Mouse (Mus musculus) gastrocnemius, postnatal 4 days (tissue): ENCODE measurements at regions not wholly inside any gene's neighbourhood (a gene's known extent, or its start where the extent isn't known, plus 50 kb on each side); places are given as distances from the start of the nearest gene placed in this dataset.
"Not testable (repeated sequence)": the region's sequence is repeated elsewhere in the genome, so short reads cannot be mapped to it uniquely, and the experiment has no call there.

Source experiments
- DNase-seq, 2 experiments: peaks; one replicate each; pipeline ENCODE4 v3.0.0; 2021 to 2022; ENCODE audit warnings: low spot score in 2 of 2, mixed read lengths in 2 of 2

DNA sequence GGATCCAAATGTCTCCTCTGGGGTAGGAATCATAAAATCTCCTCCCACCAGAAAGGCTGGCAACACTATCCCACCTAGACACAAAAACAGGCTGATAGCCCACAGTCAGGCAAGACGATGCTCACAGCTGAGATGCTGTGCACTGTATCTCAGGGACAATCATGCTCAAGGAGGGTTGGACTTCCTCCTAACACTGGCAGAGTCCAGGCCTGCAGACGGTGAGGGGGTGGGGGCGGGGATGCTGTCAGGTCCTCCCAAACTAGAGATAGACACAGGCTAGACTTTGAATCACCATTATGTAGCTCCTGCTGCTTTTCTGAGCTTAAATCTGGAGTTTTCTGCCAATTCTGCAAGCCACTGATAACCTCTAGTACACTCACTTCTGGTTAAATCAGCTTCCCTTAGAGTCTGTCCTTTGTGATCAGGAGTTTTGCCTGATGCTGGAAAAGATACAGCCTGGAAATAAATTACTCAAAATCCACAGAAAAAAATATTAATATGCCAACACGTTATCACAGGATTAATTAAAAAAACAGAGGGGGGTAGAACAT, 445.1 kb upstream of the Smim15 start:
- no peak for DNase-seq

DNA sequence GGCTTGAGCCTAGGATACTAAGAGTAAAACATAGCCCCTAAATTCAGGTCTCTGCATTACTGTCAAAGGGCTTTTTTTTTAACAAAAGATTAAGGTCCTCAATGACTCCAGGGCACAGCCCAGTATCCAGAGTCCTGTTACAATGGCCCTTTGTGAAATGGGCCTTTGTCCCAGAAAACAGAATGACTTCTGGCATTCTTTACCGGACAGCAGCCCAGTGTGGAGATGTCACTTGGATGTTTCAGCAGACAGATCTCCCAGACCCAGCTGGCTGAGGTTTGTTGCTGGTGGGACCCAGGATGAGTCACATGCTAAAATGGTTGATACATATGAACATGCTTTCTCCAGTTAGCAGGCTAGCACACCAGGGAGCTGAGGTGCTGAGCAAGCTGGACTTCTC, 445.9 kb upstream of the Smim15 start:
- no peak for DNase-seq

DNA sequence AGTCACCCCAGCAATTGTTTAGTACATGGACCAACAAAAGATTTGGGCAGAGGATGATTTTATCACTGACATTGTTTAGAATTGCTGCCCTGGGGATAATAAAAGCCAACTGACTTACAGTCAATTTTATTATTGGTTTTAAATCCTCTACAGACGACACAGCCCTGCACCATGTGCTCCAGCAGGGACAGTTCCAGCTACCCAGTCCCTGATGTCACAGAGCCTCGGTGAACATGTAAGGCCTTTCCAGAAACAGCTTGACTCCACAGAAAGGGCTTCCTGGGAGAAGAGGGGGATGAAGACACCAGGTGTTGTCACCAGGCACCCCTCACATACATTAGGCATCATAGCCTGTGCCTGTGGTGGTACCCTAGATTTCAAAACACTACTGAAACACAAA, 447.0 kb upstream of the Smim15 start:
- no peak for DNase-seq

DNA sequence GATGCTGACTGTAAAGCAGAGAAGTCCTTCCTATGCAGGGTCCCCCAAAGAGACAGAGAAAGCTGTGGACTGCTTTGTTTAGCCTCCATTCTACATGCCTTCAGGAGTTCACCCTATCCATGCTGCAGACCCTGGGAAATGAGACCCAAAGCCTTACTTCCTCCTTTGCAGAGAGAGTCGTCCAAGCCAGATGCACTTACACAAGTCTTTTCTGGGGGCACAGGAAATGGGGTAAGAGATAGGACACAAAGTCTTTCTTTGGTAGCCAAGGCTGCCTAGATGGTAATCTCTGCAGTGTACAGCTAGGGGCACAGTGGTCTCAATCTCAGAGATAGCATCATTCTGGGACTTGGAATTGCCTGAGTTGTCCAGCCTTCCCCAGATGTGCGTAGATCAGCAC, 448.1 kb upstream of the Smim15 start:
- no peak for DNase-seq

DNA sequence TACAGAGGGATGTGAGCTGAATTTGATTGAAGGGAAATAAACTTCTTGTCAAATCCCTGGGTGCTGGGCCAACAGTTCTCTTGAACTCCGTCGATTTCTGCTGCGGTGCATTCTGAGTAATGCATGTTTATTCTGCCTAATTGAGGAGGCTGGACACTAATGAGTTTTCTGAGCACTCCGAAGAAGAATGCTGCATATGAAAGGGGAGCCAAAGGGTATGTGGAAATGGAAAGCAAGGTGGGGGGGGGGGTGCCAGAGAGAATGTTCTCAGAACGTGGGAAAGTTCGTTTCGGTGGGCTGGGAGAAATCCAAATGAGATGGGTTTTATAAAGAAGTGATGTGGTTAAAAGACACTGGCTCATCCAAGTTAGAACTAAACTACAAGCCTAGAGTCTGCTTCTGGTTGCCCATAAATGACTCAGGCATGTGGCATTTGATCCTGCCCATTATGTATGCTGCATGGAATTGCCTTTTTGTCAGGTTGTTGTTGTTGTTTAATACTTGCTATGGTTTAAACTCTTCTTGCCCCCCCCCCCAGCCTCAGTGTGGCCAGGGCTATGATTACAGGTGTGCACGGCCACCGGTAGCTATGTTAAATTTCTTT, 455.7 kb upstream of the Smim15 start:
- DNase-seq, result no peak

DNA sequence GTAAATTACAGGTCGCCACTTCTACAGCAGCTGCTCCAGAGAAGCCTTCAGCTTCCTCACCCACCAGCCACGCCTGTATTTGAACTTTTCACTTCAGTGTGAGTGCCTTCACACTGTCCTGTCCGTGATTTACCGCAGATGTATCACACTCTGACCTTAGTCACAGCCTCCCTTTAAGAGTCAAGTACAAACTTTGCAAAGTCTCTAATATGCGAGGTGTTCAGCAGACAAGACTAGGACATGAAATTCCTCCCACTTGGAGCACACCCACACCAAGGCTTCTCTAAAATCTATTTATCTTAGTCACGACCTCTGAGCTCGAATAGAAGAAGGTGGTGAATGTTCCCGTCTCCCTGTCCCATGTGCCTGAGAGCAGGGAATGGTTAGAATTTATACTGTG, 456.6 kb upstream of the Smim15 start:
- no peak for DNase-seq

DNA sequence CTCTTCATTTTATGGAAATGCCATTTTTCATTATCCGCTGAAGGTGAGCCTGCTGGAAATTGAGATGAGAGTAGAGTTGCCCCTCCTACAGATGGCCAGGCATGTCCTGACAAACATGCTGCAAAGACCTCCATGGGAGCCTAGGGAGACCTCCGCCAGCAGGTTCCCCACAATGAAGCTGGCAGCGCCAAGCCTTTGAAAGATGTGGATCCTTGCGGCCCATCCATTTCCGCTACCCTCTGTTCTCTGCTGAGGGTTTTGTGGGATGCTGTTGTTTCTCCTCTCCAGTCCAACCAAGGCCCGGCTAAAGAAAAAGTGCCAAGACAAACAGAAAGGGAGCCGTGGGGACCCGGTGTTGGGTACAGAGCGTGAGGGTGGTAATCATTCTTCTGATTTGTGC, 458.3 kb upstream of the Smim15 start:
- no peak for DNase-seq

DNA sequence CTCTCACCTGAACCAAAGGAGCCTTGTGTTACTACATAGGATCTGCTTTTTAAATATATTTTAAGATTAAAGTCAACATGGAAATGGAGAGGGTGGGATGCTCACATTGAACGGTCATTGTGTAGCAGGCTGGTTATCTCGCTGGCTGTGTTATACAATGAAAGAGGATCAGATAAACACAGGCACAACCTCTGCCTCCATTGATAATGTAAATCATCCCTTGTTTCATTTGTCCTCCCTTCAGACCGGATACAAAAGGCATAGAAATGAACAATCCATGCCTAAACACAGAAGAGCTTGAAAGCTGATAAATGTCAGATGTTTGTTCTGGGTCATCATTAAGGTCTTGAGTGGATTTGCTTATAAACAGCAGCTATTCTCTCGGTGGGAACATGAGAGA, 458.9 kb upstream of the Smim15 start:
- no peak for DNase-seq

DNA sequence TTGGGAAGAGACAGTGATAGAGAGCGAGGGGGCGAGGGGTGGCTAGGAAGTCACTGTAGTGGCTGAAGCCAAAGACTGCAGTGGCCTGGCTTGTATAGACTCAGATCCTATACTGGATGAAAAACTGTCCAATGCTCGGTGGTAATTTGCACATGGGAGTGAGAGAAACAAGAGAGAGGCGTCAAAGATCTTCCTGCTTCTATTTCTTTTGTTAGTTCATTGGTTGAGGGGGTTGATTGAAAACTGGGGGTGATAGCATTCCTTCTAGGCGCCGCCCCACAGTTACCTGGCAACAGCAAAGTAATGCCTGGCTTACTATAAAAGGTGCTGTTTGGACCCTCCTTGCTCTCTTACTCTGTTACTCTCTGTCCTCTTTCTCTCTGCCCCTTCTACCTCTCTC, 465.3 kb upstream of the Smim15 start:
- DNase-seq, result no peak

DNA sequence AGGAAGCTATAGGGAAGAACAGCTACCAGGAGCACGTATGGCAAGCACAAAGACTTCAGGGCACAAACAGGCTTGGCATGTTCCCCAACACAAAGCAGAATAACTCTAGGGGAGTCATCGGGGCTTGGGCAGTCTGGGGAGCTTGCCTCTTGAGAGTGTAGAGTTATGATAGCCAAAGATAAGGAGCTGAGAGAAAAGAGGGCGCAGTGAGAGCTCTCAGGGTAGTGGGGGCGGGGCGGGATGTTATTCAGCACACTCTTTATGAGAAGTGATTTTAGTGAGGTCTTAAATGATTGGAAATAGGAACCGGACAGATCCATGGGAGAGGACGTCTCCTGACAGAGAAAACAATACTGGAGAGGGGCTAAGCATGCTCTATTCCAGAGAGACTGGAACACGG, 466.4 kb upstream of the Smim15 start:
- DNase-seq, result no peak

DNA sequence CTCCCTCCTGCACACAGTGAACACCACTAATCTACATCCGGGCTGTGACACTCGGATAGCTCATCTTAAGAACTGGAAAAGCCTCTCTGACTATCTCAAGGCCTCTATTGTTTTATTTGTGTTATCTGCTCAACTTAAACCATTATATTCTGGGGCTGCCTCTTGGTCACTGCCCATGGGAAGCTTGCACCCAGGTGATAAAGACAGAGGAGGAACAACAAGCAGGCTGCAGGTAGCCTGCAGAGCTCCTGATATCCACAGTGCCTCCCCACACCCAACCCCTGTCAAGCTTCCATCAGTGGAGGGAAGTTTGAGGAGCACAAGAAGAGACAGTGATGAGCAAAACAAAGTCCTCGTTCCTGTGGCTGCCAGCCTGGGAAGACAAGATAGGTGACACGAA, 467.0 kb upstream of the Smim15 start:
- DNase-seq, result no peak

DNA sequence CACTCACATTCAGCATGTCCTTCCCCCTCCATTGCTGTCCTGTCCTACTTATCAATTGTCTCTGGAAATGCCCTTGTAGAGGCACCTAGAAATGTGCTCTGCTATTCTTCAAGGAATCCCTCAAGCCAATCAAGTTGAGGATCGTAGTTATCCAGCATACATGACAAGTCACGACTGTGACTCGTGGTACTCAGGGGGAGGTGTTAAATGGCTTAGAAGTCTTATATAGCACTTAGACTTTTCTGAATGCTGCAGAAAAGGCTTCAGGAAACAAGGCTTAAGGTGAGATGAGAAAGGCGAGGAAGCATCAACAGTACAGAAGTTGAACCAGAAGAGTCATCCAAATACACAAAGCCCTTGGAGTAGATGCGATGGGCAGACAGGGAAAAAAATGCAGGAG, 467.5 kb upstream of the Smim15 start:
- DNase-seq, result no peak

DNA sequence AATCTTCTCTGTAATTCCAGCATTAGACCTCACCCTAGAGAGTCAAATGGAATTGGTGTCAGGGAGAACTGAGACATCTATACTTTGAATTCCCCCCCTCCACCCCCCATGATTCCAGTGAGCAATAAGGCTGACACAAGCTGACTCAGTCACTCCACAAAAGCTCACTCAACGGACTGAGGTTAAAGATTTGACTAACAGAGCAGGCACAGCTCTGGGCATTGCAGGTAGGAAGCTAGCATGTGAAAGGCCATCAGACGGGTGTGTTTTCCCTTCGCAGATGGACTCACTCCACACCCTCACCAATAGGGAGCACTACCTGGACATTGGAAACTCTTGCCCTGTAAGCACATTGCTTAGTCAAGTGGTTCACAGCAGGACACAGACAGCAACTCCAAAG, 469.2 kb upstream of the Smim15 start:
- DNase-seq, result no peak

DNA sequence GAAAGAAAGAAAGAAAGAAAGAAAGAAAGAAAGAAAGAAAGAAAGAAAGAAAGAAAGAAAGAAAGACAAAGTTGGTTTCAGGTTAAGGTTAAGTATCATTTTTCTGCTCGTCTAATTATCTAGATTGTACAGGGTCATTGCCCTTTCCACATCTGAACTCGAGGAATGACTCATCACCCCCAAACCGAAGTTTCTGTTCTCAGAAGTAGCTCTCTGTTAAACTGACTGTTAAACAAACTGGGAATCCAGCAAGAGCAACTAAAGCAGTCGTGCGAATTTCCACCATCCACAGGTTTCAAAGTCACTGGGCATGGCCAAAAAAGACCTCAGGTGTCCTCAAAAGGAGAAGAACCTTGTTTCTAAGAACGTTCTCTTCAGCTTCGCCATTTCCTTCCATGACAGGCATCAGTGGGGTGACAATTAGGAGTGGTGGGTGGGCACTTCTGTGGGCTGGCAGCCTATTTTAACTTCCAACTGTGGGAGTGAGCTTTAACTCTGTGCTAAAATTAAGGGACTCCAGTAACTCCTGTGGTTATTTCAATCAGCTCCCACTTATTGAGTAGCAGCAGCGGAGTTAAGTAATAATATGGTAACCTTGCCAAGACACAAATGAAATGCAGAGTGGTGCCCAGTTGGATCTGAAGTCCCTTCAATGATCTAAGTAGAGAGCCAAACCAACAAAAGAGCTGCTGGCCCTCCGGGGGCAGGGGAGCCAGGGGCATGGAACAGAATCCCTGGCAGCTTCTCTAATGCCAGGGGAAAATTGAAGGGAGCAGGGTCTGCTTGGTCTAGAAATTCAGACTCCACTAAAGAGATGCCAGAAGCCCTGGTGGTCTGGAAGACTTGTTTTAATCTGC, 470.5 kb upstream of the Smim15 start:
- no peak for DNase-seq

DNA sequence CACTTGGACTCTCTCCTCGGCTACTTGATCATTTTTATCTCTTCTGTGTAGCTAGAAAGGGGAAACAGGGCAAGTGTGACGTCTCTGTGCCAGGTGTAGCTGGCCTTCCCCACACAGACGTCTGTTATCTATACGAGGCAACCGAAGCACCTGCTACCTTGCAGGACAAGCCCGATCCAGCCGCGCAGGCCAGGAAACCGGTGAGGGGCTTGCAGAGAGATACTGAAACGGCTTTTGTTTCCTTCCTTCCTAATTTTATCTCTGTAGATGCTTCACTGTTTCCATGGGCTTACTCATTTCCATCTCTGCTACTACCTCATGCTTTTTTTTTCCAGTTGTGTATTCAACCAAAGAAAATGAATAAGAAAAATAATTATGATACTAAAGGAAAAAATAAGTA, 472.7 kb upstream of the Smim15 start:
- DNase-seq, result no peak

DNA sequence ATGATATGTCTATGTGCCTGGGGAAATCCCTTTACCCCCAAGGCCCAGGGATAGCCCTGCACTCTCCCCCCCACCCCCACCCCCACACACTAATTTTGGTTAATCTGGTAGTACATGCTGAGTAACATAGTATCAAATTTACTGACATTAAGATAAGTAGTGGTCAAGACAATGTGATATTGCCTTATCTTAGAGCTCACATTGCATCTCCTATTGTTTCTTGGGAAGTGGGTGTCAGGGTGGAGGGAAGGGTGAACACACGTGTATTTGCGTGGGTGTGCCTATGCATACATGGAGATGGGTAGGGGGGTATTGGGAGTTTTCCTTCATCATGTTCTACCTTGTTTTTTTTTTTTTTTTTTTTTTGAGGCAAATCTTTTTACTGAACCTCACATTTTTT, 474.8 kb upstream of the Smim15 start:
- no peak for DNase-seq

DNA sequence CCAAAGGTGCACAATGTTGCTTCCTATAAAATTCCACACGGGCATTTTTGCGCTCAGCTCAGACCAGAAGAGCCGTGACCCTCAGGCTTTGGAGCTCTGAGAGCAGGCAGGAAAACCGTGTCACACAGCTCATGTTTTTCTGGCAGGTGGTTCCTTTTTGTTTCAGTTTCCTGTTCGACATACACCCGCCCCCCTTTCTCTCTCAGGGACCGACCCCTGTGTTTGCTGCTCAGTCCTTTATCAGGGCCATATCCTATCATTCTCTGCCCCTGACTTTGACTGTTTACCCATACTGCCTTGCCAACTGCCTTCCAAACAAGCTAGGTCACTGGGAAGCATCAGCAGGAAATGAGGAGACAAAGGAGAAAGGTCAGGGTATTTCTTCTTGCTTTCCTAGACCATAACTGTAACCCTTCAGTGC, 475.5 kb upstream of the Smim15 start:
- DNase-seq, result no peak

DNA sequence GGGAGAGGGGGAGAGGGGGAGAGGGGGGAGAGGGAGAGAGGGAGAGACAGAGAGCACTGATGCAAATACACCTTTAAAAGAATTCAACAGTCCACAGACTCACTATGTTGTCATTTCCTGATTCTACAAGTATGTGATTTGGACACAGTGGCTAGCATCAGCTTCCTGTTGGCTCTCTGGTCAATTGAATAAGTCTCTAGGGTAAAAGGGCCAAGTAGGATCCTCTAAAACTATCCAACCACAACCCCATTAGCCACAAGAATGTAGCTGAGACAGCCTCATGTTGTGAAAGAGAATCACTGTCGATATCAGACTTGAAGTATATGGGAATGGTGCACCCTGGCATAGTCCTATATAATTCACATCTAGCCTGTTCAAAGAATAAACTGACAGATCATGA, 481.8 kb upstream of the Smim15 start:
- no peak for DNase-seq

DNA sequence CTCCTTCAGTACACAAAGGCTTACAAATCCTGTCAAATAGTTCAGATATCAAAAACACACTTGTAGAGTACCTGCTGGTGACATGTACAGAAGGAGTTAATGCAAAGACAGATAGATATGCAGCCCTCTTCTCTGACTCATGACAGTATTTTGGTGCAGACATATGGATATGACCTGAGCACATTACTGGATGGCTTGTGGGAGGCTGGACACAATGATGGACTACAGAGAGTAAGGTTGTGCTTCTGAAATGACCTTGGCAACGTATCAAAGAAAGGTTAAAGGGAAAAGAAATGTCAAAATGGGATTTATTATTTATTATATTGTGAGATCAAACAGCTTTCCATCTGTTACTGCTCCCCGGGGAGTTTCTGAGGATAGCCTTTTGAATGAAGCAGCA, 482.7 kb upstream of the Smim15 start:
- DNase-seq, result no peak

DNA sequence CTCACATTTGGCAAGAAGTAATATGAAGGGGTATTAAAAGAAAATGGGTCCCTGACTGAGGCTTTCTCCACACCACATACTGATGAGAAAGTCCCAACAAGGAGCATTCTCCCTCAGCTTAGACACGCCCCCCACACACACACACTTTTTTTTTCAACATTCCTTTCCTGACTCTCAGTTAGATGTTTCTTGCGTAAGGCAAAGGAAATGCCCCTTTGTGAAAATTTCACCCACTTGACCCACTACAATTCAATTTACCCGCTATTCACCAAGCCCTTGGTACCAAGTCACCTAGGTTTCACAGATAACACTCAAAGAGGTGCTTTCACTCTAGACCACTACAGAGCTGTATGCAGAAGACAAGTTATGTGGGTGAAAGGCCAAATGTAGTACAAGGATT, 488.3 kb upstream of the Smim15 start:
- no peak for DNase-seq

DNA sequence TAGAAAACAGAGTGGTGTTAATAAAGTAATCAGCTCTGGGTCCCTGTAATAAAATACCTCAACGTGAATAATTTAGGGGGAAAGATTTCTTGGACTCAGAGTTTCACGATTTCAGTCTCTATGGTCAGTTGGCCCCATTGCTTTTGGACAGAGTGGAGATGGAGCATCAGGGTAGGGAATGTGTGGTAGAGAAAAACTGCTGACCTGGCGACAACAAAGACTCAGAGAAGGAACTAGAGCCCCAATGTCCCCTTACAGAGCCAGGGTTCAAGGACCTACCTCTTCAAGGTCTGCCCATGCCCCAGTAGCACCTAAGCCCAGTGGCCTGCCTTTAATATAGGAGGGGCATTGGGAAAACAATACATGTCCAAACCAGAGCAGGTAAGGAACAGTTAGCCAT, 490.2 kb upstream of the Smim15 start:
- DNase-seq, result no peak

DNA sequence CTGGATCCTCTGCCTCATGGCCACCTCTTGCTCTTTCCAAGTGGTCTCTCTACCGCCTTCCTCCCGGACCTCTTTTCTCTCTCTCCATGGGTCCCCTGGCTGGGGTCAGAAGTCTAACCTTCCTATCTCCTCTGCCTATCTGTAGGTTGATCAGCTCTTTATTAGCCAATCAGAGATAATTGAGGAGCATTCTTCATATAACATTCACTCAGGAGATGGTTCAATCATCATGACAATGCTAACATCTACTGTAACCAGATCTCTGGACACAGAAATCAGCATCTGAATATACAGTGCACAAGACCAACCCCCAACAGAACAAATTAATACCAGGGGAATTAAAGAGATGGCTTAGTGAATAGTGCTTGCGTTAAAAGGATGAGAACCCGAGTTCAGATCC, 492.1 kb upstream of the Smim15 start:
- no peak for DNase-seq

DNA sequence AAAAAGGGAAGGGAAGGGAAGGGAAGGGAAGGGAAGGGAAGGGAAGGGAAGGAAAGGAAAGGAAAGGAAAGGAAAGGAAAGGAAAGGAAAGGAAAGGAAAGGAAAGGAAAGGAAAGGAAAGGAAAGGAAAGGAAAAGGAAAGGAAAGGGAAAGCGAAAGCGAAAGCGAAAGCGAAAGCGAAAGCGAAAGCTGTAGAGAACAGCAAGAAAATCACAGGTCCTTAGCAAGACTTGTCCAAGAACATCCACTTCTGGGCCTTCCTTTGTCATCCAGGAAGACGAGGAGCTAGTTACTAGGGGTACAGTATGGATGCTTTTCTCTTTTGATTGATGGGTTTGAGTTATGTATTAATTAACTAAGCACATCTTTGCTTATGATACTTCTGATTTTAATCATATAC, 494.3 kb upstream of the Smim15 start:
- DNase-seq, result not testable (repeated sequence)
